Mouse (Mus musculus) skeletal muscle tissue, adult 2 months (tissue): Measurements from ENCODE around the gene Arhgef19.

Experiments
- DNase-seq: peaks from one replicate; pipeline ENCODE4 v3.0.0-alpha.2; 2012; ENCODE audit warnings: low read depth, low spot score

Gene Arhgef19

GRCm38 (mm10) chr4:141236856-141237255 lies 2.4 kb upstream of the Arhgef19 start:
- DNase-seq, result no peak

DNA sequence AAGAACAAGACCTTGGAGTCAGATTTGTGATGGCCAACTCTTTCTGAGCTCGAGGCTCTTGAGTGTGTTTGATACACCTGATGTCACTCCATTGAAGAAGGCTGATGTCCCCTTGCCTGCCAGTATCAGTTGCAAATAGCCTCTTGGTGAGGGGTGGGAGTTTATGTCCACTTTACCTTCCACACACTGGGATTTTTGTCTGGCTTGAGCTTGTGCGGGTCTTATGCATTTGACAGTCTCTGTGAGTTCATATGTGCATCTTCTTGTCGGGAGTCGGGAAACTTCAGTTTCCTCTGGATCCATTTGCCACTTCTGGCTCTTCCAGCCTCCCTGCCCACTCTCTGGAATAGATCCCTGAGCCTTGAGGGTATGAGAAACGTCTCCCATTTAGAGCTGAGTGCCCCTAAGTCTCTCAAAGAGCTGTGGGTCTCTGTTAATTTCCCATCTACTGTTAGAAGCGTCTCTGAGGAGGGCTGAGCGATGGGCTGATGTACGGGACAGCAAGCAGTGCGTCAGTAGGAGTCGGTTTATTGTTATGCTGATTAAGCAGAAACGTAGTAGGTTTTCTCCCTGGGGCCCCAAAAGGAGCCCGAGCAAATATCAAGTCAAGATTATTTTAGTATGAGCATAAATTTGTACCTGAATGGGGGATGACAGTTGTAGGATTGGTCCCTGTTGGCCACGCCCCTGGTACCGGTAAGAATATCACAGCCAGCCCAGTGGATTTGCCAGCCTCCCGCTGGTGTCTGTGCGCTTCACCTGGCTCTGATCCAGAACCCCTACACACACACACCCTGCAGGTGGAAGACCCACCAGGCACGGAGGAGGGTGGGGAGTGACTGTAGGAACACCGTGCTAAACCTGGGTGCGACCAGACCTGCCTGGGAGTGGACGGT lies 559 bp upstream of the Arhgef19 start:
- no peak for DNase-seq

DNA sequence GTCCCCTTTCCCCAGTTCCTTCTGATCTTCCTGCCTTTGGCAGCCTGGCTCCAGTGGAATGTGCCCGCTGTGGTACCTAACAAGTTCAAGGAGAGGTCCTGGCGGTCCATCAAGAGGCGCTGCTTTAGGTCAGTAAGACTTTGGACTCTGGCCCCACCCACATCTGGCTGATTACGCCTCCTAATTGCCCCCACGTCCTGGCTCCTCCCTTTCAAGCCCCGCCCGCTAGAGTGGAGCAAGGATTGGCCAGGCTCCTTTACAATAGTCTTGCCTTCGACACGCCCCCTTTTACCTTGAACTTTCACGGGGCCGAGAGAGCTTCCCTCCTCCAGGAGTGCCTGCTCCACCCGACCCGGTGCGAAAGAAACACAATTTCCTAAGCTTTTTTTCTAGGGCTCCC lies 1.3 kb downstream of the Arhgef19 start:
- DNase-seq, result no peak

GRCm38 (mm10) chr4:141241861-141242260 lies 2.6 kb downstream of the Arhgef19 start:
- no peak for DNase-seq

DNA sequence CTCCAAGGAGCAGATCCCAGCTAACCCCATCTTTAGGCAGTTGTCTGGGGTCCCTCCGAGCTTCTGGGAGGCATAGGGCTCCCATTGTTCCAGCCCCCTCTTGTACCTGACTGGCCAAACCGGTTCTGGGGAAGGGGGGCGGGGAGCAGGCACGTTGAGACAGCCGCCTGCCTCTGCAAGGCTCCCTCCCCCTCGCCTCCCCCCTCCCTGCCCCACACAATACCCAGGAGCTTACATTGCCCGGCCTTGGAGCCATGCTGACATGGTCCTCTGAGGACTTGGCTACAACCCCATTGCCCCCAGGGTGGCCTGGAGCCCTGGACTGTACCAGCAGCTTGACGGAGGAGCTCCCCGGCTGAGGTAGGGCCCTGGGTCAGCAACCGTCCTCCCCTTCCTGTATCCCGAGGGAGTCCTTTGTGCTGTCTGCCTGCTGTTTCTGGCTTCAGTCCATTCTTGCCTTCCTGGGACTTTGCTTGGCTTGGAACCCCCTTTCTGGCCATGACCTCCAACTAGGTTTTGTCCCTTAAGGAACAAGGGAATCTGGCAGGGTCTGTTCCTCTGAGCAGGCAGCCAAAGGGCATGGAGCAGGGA lies 3.4 kb downstream of the Arhgef19 start:
- no peak for DNase-seq

GRCm38 (mm10) chr4:141243636-141244035 lies 4.3 kb downstream of the Arhgef19 start:
- DNase-seq, result no peak

GRCm38 (mm10) chr4:141244401-141244800 lies 5.1 kb downstream of the Arhgef19 start:
- DNase-seq, result no peak

DNA sequence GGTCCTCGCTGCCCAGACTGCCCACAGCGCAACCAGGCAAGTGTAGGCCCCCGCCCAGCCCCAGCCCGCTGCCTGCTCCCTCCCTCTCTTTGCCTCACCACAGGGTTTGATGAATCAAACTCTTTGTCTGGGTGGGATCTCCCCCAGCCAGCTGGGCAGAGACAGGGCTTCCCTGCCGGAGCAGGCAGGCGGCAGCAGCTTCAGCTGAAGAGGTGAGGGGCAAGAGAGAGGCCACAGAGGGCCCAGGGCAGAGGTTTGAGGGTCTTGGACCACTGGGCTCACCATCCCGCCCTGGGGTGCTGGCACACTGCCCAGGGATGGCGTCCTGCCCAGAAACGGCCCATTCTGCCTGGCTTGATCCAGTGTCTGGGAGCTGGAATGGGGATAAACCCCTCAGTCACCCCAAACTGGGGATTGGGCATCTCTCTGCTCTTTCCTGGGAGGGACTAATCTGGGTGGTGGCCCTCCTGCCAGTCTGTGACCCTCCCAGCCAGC lies 5.7 kb downstream of the Arhgef19 start:
- DNase-seq, result no peak

- no peak for DNase-seq
These were observed 7.0 kb downstream of the Arhgef19 start for GRCm38 (mm10) chr4:141246089-141246997.

GRCm38 (mm10) chr4:141246998-141247350 lies 7.7 kb downstream of the Arhgef19 start:
- DNase-seq, result no peak

DNA sequence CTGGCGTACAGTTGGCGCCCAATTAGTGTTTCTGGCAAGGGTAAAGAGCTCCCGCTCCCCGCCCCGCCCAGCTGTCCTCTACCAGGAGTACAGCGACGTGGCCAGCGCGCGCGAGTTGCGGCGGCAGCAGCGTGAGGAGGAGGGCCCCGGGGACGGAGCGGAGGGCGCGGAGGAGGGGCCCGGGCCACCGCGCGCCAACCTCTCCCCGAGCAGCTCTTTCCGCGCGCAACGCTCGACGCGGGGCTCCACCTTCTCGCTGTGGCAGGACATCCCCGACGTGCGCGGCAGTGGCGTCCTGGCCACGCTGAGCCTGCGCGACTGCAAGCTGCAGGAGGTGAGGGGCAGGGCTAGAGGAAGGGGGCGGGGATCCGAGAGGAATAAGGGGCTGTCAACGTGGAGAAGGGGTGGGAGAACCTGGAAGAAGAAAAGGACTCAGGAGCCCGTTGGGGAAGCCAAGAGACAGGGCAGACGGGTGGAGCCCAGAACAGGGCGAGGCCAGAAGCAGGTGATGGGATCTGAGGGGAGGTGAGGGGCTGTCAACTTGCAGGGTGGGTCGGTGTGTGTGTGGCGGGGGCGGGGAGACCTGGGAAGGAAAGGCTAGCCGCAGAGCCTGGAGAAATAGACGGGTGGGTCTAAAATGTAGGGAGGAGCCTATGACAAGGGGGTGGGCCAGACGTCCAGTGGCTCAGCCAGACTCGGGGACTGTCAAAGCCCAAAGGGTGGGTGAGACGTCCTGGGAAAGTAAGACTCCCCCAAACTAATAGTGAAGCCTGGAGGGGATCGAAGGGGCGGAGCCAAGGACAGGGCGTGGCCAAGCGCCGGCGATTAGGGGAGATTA lies 8.7 kb downstream of the Arhgef19 start:
- no peak for DNase-seq

DNA sequence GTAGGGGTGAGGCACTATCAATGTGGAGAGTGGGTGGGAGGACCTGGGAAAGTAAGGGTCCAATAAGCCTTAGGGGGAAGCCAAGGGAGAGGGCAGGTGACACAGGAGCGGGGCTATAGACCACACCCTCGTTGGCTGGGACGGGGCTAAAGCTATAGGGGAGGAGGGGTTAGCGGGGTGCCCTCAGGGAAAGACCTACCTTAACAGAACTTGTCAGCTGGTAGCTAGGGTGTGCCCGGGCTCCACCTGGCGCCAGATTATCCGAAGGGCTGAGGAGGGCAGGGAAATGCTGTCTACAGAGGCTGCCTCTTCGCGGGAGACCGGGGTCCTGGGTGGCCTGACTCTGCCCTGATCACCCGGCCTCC lies 9.3 kb downstream of the Arhgef19 start:
- DNase-seq, result no peak

DNA sequence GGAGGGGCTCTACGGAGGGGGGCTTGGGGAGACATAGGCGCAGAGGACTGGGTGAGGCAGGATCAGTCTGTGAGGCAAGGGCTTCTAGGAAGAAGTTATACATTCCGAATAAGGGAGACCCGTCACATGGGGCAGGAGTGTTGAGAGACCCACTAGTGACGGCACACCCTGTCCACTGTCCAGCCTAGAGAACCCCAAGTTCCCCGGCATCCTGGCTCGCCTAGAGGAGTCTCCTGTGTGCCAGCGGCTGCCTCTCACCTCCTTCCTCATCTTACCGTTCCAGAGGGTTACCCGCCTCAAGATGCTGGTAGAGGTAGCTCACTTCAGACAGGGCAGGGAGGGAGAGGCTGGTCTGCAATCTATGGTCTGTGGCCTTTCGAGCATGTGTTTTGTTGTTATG lies 10.1 kb downstream of the Arhgef19 start:
- no peak for DNase-seq

DNA sequence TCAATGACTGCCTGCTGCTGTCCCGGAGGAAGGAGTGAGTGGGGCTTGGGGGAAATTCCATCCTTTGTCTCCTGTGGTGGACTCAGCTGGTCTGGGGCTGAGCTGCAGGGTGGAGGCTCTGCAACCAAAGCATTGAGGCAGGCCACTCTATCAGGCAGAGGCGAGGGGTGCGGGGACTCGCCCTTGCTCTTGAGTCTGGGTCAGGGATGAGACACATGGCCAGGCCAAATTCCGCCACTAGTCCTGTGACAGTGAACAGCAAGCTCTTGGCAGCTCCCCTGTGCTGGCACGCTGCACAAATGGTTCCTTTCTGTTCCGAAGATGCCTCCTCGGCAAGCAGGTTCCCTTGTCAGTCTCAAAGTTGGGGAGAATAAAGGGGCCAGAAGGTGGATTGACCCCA lies 11.8 kb downstream of the Arhgef19 start:
- DNase-seq, result no peak

DNA sequence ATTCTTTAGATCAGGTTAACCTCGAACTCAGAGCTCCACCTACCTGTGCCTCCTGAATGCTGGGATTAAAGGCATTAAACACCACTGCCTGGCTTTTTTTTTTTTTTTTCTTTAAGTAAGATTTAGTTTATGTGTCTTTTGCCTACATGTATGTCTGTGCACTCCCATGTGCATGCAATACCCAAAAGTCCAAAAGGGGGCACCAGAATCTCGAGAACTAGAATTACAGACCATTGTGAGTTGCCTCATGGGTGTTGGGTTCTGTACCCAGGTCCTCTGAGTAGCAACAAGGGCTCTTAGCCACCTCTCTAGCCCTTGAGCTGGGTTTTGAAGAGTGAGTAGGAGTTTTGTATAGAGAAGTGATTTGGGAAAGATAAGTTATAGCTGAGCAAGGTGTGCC lies 13.3 kb downstream of the Arhgef19 start:
- DNase-seq, result no peak

GRCm38 (mm10) chr4:141254234-141254633 lies 14.9 kb downstream of the Arhgef19 start:
- DNase-seq, result no peak

GRCm38 (mm10) chr4:141257440-141257839 lies 18.1 kb downstream of the Arhgef19 start:
- no peak for DNase-seq

GRCm38 (mm10) chr4:141259413-141259812 lies 20.1 kb downstream of the Arhgef19 start:
- no peak for DNase-seq

- peak; percentile 34 for DNase-seq
These were observed 20.9 kb downstream of the Arhgef19 start for GRCm38 (mm10) chr4:141260007-141260723.

GRCm38 (mm10) chr4:141262906-141263637 lies 23.8 kb downstream of the Arhgef19 start:
- no peak for DNase-seq
